Mouse (Mus musculus): ENCODE measurements around the gene Asb2. TPM values are rescaled to one million over a fixed set of nuclear protein-coding genes. Genes with fewer than 3 reads are reported as not detected.
A peak's percentile ranks its signal among the peaks of the same experiment; 100 is the strongest.

The Asb2 gene
- polyA plus RNA-seq, 1 experiment from 2014 or later, result 1.2 TPM

GRCm38 (mm10) chr12:103302960-103303359, 52.8 kb downstream of the Asb2 start:
- WGBS, result 81% methylated on average over 1 of the region's 1 CpGs
- Histone ChIP-seq H3K27ac (ENCODE audit: low read depth, low read length) (no peak overlapping the region), H3K4me3 (ENCODE audit: low read length) (no peak overlapping the region), H3K9ac (ENCODE audit: low read depth, low read length) (no peak overlapping the region), H3K4me2 (replicated peaks; ENCODE audit: low read depth, low read length) (no peak overlapping the region), H3K9me3 (ENCODE audit: control insufficient read depth, low read length) (no peaks in the 10 kb centered on the region), H3K4me1 (ENCODE audit: control insufficient read depth, insufficient read depth, low read length) (0 out of 2 replicates have a peak, but pooled peaks cover 4% of the 10 kb centered on the region), H3K36me3 (ENCODE audit: control insufficient read depth, insufficient read depth, low read length) (no peaks in the 10 kb centered on the region), H3K27me3 (ENCODE audit: control insufficient read depth, insufficient read depth, low read length) (no peaks in the 10 kb centered on the region)
- ATAC-seq (ENCODE audit: low FRiP score, low TSS enrichment), result no peak

GRCm38 (mm10) chr12:103301645-103302044, 54.2 kb downstream of the Asb2 start:
- WGBS, result 48% methylated on average over 2 of the region's 2 CpGs
- H3K27ac ChIP-seq (ENCODE audit: low read depth, low read length), result no peak overlapping the region

GRCm38 (mm10) chr12:103300493-103300892, 55.3 kb downstream of the Asb2 start:
- Histone ChIP-seq H3K4me1 (ENCODE audit: control insufficient read depth, insufficient read depth, low read length) (0 out of 2 replicates have a peak, but pooled peaks cover 4% of the 10 kb centered on the region), H3K36me3 (ENCODE audit: control insufficient read depth, insufficient read depth, low read length) (no peaks in the 10 kb centered on the region), H3K9me3 (ENCODE audit: control insufficient read depth, low read length) (no peaks in the 10 kb centered on the region), H3K27ac (ENCODE audit: low read depth, low read length) (no peak overlapping the region), H3K9ac (ENCODE audit: low read depth, low read length) (no peak overlapping the region), H3K4me2 (replicated peaks; ENCODE audit: low read depth, low read length) (no peak overlapping the region), H3K27me3 (ENCODE audit: control insufficient read depth, insufficient read depth, low read length) (no peaks in the 10 kb centered on the region), H3K4me3 (ENCODE audit: low read length) (no peak overlapping the region)
- ATAC-seq (ENCODE audit: low FRiP score, low TSS enrichment), result no peak
- WGBS, result 24% methylated on average over 9 of the region's 9 CpGs

More at GRCm38 (mm10) chr12:103301645-103302044, 54.2 kb downstream of the Asb2 start:
- no peak overlapping the region for H3K4me3 ChIP-seq (ENCODE audit: low read length)
- H3K27me3 ChIP-seq (ENCODE audit: control insufficient read depth, insufficient read depth, low read length), result no peaks in the 10 kb centered on the region
- 0 out of 2 replicates have a peak, but pooled peaks cover 4% of the 10 kb centered on the region for H3K4me1 ChIP-seq (ENCODE audit: control insufficient read depth, insufficient read depth, low read length)
- H3K9me3 ChIP-seq (ENCODE audit: control insufficient read depth, low read length), result no peaks in the 10 kb centered on the region
- H3K4me2 ChIP-seq (replicated peaks; ENCODE audit: low read depth, low read length), result no peak overlapping the region
- no peaks in the 10 kb centered on the region for H3K36me3 ChIP-seq (ENCODE audit: control insufficient read depth, insufficient read depth, low read length)
- H3K9ac ChIP-seq (ENCODE audit: low read depth, low read length), result no peak overlapping the region
- ATAC-seq (ENCODE audit: low FRiP score, low TSS enrichment), result no peak

- H3K4me1 ChIP-seq (ENCODE audit: control insufficient read depth, insufficient read depth, low read length), result 0 out of 2 replicates have a peak, but pooled peaks cover 4% of the 10 kb centered on the region
- ATAC-seq (ENCODE audit: low FRiP score, low TSS enrichment), result no peak
- H3K9ac ChIP-seq (ENCODE audit: low read depth, low read length), result no peak overlapping the region
- WGBS, result 20% methylated on average over 4 of the region's 4 CpGs
- no peak overlapping the region for H3K27ac ChIP-seq (ENCODE audit: low read depth, low read length)
- H3K4me3 ChIP-seq (ENCODE audit: low read length), result no peak overlapping the region
- H3K9me3 ChIP-seq (ENCODE audit: control insufficient read depth, low read length), result no peaks in the 10 kb centered on the region
- H3K36me3 ChIP-seq (ENCODE audit: control insufficient read depth, insufficient read depth, low read length), result no peaks in the 10 kb centered on the region
- no peak overlapping the region for H3K4me2 ChIP-seq (replicated peaks; ENCODE audit: low read depth, low read length)
- H3K27me3 ChIP-seq (ENCODE audit: control insufficient read depth, insufficient read depth, low read length), result no peaks in the 10 kb centered on the region
These were observed 59.5 kb downstream of the Asb2 start for GRCm38 (mm10) chr12:103296292-103296691.

GRCm38 (mm10) chr12:103292366-103292765, 63.4 kb downstream of the Asb2 start:
- Histone ChIP-seq H3K27ac (ENCODE audit: low read depth, low read length) (no peak overlapping the region), H3K4me2 (replicated peaks; ENCODE audit: low read depth, low read length) (no peak overlapping the region), H3K9ac (ENCODE audit: low read depth, low read length) (no peak overlapping the region), H3K4me1 (ENCODE audit: control insufficient read depth, insufficient read depth, low read length) (no peaks in the 10 kb centered on the region), H3K4me3 (ENCODE audit: low read length) (no peak overlapping the region), H3K27me3 (ENCODE audit: control insufficient read depth, insufficient read depth, low read length) (no peaks in the 10 kb centered on the region), H3K36me3 (ENCODE audit: control insufficient read depth, insufficient read depth, low read length) (no peaks in the 10 kb centered on the region), H3K9me3 (ENCODE audit: control insufficient read depth, low read length) (no peaks in the 10 kb centered on the region)
- 91% methylated on average over 3 of the region's 3 CpGs for WGBS
- no peak for ATAC-seq (ENCODE audit: low FRiP score, low TSS enrichment)

GRCm38 (mm10) chr12:103287276-103287675, 68.5 kb downstream of the Asb2 start:
- 78% methylated on average over 4 of the region's 4 CpGs for WGBS

GRCm38 (mm10) chr12:103283411-103283810, 72.4 kb downstream of the Asb2 start:
- Histone ChIP-seq H3K4me2 (replicated peaks; ENCODE audit: low read depth, low read length) (no peak overlapping the region), H3K9ac (ENCODE audit: low read depth, low read length) (no peak overlapping the region), H3K27me3 (ENCODE audit: control insufficient read depth, insufficient read depth, low read length) (no peaks in the 10 kb centered on the region), H3K4me3 (ENCODE audit: low read length) (no peak overlapping the region), H3K36me3 (ENCODE audit: control insufficient read depth, insufficient read depth, low read length) (no peaks in the 10 kb centered on the region), H3K4me1 (ENCODE audit: control insufficient read depth, insufficient read depth, low read length) (no peaks in the 10 kb centered on the region), H3K9me3 (ENCODE audit: control insufficient read depth, low read length) (no peaks in the 10 kb centered on the region), H3K27ac (ENCODE audit: low read depth, low read length) (no peak overlapping the region)
- WGBS, result 92% methylated on average over 3 of the region's 3 CpGs
- ATAC-seq (ENCODE audit: low FRiP score, low TSS enrichment), result no peak

More at GRCm38 (mm10) chr12:103287276-103287675, 68.5 kb downstream of the Asb2 start:
- Histone ChIP-seq H3K4me3 (ENCODE audit: low read length) (no peak overlapping the region), H3K4me1 (ENCODE audit: control insufficient read depth, insufficient read depth, low read length) (no peaks in the 10 kb centered on the region), H3K27ac (ENCODE audit: low read depth, low read length) (no peak overlapping the region), H3K9ac (ENCODE audit: low read depth, low read length) (no peak overlapping the region), H3K27me3 (ENCODE audit: control insufficient read depth, insufficient read depth, low read length) (no peaks in the 10 kb centered on the region), H3K36me3 (ENCODE audit: control insufficient read depth, insufficient read depth, low read length) (no peaks in the 10 kb centered on the region), H3K4me2 (replicated peaks; ENCODE audit: low read depth, low read length) (no peak overlapping the region), H3K9me3 (ENCODE audit: control insufficient read depth, low read length) (no peaks in the 10 kb centered on the region)
- ATAC-seq (ENCODE audit: low FRiP score, low TSS enrichment), result no peak

GRCm38 (mm10) chr12:103282936-103283335, 72.9 kb downstream of the Asb2 start:
- H3K27ac ChIP-seq (ENCODE audit: low read depth, low read length), result no peak overlapping the region
- no peak overlapping the region for H3K4me2 ChIP-seq (replicated peaks; ENCODE audit: low read depth, low read length)
- no peak overlapping the region for H3K4me3 ChIP-seq (ENCODE audit: low read length)
- no peak for ATAC-seq (ENCODE audit: low FRiP score, low TSS enrichment)
- H3K36me3 ChIP-seq (ENCODE audit: control insufficient read depth, insufficient read depth, low read length), result no peaks in the 10 kb centered on the region
- no peak overlapping the region for H3K9ac ChIP-seq (ENCODE audit: low read depth, low read length)
- H3K9me3 ChIP-seq (ENCODE audit: control insufficient read depth, low read length), result peaks cover 2% of the 10 kb centered on the region; the same call in 1 of the 2 replicates
- H3K4me1 ChIP-seq (ENCODE audit: control insufficient read depth, insufficient read depth, low read length), result no peaks in the 10 kb centered on the region
- WGBS, result 72% methylated on average over 6 of the region's 6 CpGs
- H3K27me3 ChIP-seq (ENCODE audit: control insufficient read depth, insufficient read depth, low read length), result no peaks in the 10 kb centered on the region

GRCm38 (mm10) chr12:103281912-103282311, 73.9 kb downstream of the Asb2 start:
- peak; percentile 65; the same call in 1 of the 2 replicates for ATAC-seq (ENCODE audit: low FRiP score, low TSS enrichment)
- no peaks in the 10 kb centered on the region for H3K27me3 ChIP-seq (ENCODE audit: control insufficient read depth, insufficient read depth, low read length)
- no peaks in the 10 kb centered on the region for H3K36me3 ChIP-seq (ENCODE audit: control insufficient read depth, insufficient read depth, low read length)
- no peak overlapping the region for H3K27ac ChIP-seq (ENCODE audit: low read depth, low read length)
- no peaks in the 10 kb centered on the region for H3K4me1 ChIP-seq (ENCODE audit: control insufficient read depth, insufficient read depth, low read length)
- 27% methylated on average over 4 of the region's 4 CpGs for WGBS
- no peak overlapping the region for H3K4me3 ChIP-seq (ENCODE audit: low read length)
- no peak overlapping the region for H3K9ac ChIP-seq (ENCODE audit: low read depth, low read length)
- no peak overlapping the region for H3K4me2 ChIP-seq (replicated peaks; ENCODE audit: low read depth, low read length)
- H3K9me3 ChIP-seq (ENCODE audit: control insufficient read depth, low read length), result peaks cover 3% of the 10 kb centered on the region; the same call in 1 of the 2 replicates
